Mouse (Mus musculus): ENCODE measurements at regions not wholly inside any gene's neighbourhood (a gene's known extent, or its start where the extent isn't known, plus 50 kb on each side); places are given as distances from the start of the nearest gene placed in this dataset.

DNA sequence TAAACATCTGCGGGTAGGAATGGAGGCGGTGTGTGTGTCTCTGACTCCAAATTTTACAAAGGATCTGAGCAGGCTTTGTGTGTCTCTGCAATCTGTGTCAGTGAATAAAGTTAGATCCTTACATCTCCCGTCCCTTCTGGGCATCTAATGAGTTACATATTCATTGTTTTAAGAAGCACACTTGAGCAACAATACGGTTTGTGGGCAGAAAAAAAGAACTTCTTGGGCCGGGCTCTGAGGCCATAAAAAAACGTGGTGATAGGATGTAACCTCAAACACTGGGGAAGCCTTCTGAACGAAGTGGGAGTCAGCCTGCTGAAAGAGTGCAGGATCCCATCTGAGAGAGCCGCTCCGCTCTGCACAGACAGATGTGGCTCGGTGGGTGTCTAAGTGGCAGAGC lies 94.2 kb upstream of the Lef1 start:
- no peak for TF ChIP-seq CTCF (IDR thresholded peaks at IDR 0.05; ENCODE audit: low read depth)
- no peak for TF ChIP-seq EP300 (IDR thresholded peaks at IDR 0.05; ENCODE audit: low read depth)
